Mouse (Mus musculus) limb, embryonic 14.5 days (tissue): ENCODE results near the gene Rimbp3. TPM values are rescaled to one million over a fixed set of nuclear protein-coding genes. Genes with fewer than 3 reads are reported as not detected.
A peak's percentile ranks its signal among the peaks of the same experiment; 100 is the strongest.

ENCODE experiments used
- ATAC-seq: fragments of 200-750 bp; cut with Nextera tagmentation; 2 replicates; pipeline ENCODE4 v1.8.0; 2017; ENCODE audit warnings: low read depth, moderate number of reproducible peaks, moderate TSS enrichment; ENCODE audit not compliant: low FRiP score
- DNase-seq: peaks from one replicate; pipeline ENCODE4 v3.0.0-alpha.2; 2015; ENCODE audit warnings: low spot score
- H3K27ac ChIP-seq: fragments of 300-500 bp; sonication (generic); replicated peaks from 2 replicates; pipeline ENCODE4 v1.5.1; 2014; ENCODE audit warnings: low read depth, mild to moderate bottlenecking, low read length, moderate library complexity, mixed read lengths
- H3K27me3 ChIP-seq: fragments of 300-500 bp; sonication (generic); 2 replicates; pipeline ENCODE4 v1.6.1; 2014; ENCODE audit warnings: low read length, mixed read lengths; ENCODE audit not compliant: control insufficient read depth, insufficient read depth
- H3K36me3 ChIP-seq: fragments of 300-500 bp; sonication (generic); 2 replicates; pipeline ENCODE4 v1.6.1; 2014; ENCODE audit warnings: mild to moderate bottlenecking, low read length, moderate library complexity, mixed read lengths; ENCODE audit not compliant: control insufficient read depth, insufficient read depth
- H3K4me1 ChIP-seq: fragments of 300-500 bp; sonication (generic); 2 replicates; pipeline ENCODE4 v1.6.1; 2014; ENCODE audit warnings: antibody characterized with exemption, low read length, mixed read lengths; ENCODE audit not compliant: control insufficient read depth, insufficient read depth
- H3K4me2 ChIP-seq: fragments of 300-500 bp; sonication (generic); replicated peaks from 2 replicates; pipeline ENCODE4 v1.6.1; 2014; ENCODE audit warnings: low read depth, mild to moderate bottlenecking, low read length, moderate library complexity; ENCODE audit not compliant: severe bottlenecking
- H3K4me3 ChIP-seq: fragments of 300-500 bp; sonication (generic); replicated peaks from 2 replicates; pipeline ENCODE4 v1.5.1; 2014; ENCODE audit warnings: low read length
- H3K9ac ChIP-seq: fragments of 300-500 bp; sonication (generic); 2 replicates; pipeline ENCODE4 v1.6.1; 2014; ENCODE audit warnings: mild to moderate bottlenecking, low read depth, low read length, moderate library complexity; ENCODE audit not compliant: severe bottlenecking
- H3K9me3 ChIP-seq: fragments of 300-500 bp; sonication (generic); 2 replicates; pipeline ENCODE4 v1.6.1; 2016; ENCODE audit warnings: low read length; ENCODE audit not compliant: control insufficient read depth
- POLR2A ChIP-seq: fragments of 200-500 bp; IDR thresholded peaks from 2 replicates; pipeline ENCODE4 v1.8.0; 2012; ENCODE audit warnings: inconsistent platforms, mild to moderate bottlenecking, moderate library complexity, borderline replicate concordance; ENCODE audit not compliant: insufficient read depth, insufficient read length; ENCODE audit errors: extremely low read depth
- WGBS: fragments of 180-500 bp; shearing (Covaris S2); extraction: QIAGEN DNeasy Blood & Tissue Kit; methylation state at CpG from one replicate; pipeline ENCODE4 v1.1.7; 2014; 5-methylcytosine and 5-hydroxymethylcytosine counted together
- polyA plus RNA-seq, 2 experiments: library from polyadenylated mRNA; depleted of rRNA in 1 of 2; stranded (reverse) in 1 of 2; unstranded in 1 of 2; fragments of >200 nt; fragmentation: Nextera tagmentation in 1 of 2; extraction: Ambion mirVana in 1 of 2; gene quantifications; 2 replicates each; pipeline versions ENCODE4 v1.2.1 to v1.2.3; 2012 to 2014

The Rimbp3 gene
- polyA plus RNA-seq, 2 experiments: 0.21 to 0.26 TPM

- Histone ChIP-seq H3K4me3 (no peak overlapping the region), H3K36me3 (no peaks in the 10 kb centered on the region), H3K27me3 (peaks cover 3% of the 10 kb centered on the region; the same call in 1 of the 2 replicates), H3K9ac (no peak overlapping the region), H3K4me2 (no peak overlapping the region), H3K27ac (no peak overlapping the region), H3K4me1 (peaks cover 8% of the 10 kb centered on the region), H3K9me3 (no peaks in the 10 kb centered on the region)
- TF ChIP-seq POLR2A: no peak
- ATAC-seq (no peak), DNase-seq (peak; percentile 14)
- WGBS: 2% methylated on average over 6 of the region's 6 CpGs
Observed at GRCm38 (mm10) chr16:17204990-17205389, 3.4 kb upstream of the Rimbp3 start.

GRCm38 (mm10) chr16:17209404-17209960 is 1.1 kb downstream of the Rimbp3 start:
- TF ChIP-seq POLR2A: no peak
- Histone ChIP-seq H3K36me3 (no peaks in the 10 kb centered on the region), H3K9ac (peak overlapping the region; percentile 60; the same call in 1 of the 2 replicates), H3K9me3 (no peaks in the 10 kb centered on the region), H3K4me3 (peak overlapping the region; percentile 62), H3K27me3 (peaks cover 15% of the 10 kb centered on the region), H3K4me1 (peaks cover 10% of the 10 kb centered on the region), H3K27ac (no peak overlapping the region), H3K4me2 (peak overlapping the region; percentile 98)
- DNase-seq (no peak), ATAC-seq (no peak)
- 2% methylated on average over 37 of the region's 37 CpGs for WGBS

GRCm38 (mm10) chr16:17209981-17210838 is 1.8 kb downstream of the Rimbp3 start:
- Histone ChIP-seq H3K4me2 (peak overlapping the region; percentile 98), H3K4me3 (peak overlapping the region; percentile 62), H3K36me3 (no peaks in the 10 kb centered on the region), H3K27ac (no peak overlapping the region), H3K4me1 (peaks cover 10% of the 10 kb centered on the region), H3K9ac (peak overlapping the region; percentile 38; the same call in 1 of the 2 replicates), H3K27me3 (peaks cover 15% of the 10 kb centered on the region), H3K9me3 (no peaks in the 10 kb centered on the region)
- DNase-seq (peak; percentile 83), ATAC-seq (peak; percentile 64)
- no peak for TF ChIP-seq POLR2A
- WGBS: 7% methylated on average over 48 of the region's 48 CpGs

- Histone ChIP-seq H3K27ac (no peak overlapping the region), H3K4me1 (no peaks in the 10 kb centered on the region), H3K36me3 (no peaks in the 10 kb centered on the region), H3K9me3 (no peaks in the 10 kb centered on the region), H3K27me3 (no peaks in the 10 kb centered on the region), H3K9ac (no peak overlapping the region), H3K4me2 (no peak overlapping the region), H3K4me3 (no peak overlapping the region)
- WGBS: 45% methylated on average over 8 of the region's 8 CpGs
- no peak for TF ChIP-seq POLR2A
- DNase-seq (no peak), ATAC-seq (no peak)
Observed at GRCm38 (mm10) chr16:17216934-17217633, 8.7 kb downstream of the Rimbp3 start.

GRCm38 (mm10) chr16:17220127-17220733 is 11.8 kb downstream of the Rimbp3 start:
- no peak for DNase-seq
- H3K27ac ChIP-seq: no peak overlapping the region

More at GRCm38 (mm10) chr16:17220127-17220733, 11.8 kb downstream of the Rimbp3 start:
- TF ChIP-seq POLR2A: no peak
- Histone ChIP-seq H3K36me3 (no peaks in the 10 kb centered on the region), H3K9ac (no peak overlapping the region), H3K4me1 (no peaks in the 10 kb centered on the region), H3K4me2 (no peak overlapping the region), H3K9me3 (no peaks in the 10 kb centered on the region), H3K4me3 (no peak overlapping the region), H3K27me3 (no peaks in the 10 kb centered on the region)
- no peak for ATAC-seq
- WGBS: 21% methylated on average over 7 of the region's 7 CpGs
